Mouse (Mus musculus) layer of hippocampus, postnatal 14 days (tissue): ENCODE results near the gene Spn. TPM values are rescaled to one million over a fixed set of nuclear protein-coding genes. Genes with fewer than 3 reads are reported as not detected.
"Not testable (repeated sequence)": the region's sequence is repeated elsewhere in the genome, so short reads cannot be mapped to it uniquely, and the experiment has no call there.

ENCODE experiments used
- DNase-seq, 2 experiments: peaks; one replicate each; pipeline ENCODE4 v3.0.0; 2021 to 2022; ENCODE audit warnings: low spot score in 2 of 2, mixed read lengths in 1 of 2
- long read RNA-seq, 2 experiments: library from polyadenylated mRNA; stranded (forward); transcript quantifications; one replicate each; pipeline ENCODE4 v2.0.0; 2021
- total RNA-seq, 2 experiments: library from RNA; stranded (reverse); gene quantifications; 2 replicates each; pipeline ENCODE4 v1.2.3; 2021

Spn gene
- under 1 TPM; 0.65 to 0.95 TPM for total RNA-seq
- long read RNA-seq, experiment 1: 0 reads
- long read RNA-seq, experiment 2, partial matches to known transcripts: 0 of 1 reads
- long read RNA-seq, experiment 2, other reads (novel, unspliced or antisense): 1 of 1 reads

DNA sequence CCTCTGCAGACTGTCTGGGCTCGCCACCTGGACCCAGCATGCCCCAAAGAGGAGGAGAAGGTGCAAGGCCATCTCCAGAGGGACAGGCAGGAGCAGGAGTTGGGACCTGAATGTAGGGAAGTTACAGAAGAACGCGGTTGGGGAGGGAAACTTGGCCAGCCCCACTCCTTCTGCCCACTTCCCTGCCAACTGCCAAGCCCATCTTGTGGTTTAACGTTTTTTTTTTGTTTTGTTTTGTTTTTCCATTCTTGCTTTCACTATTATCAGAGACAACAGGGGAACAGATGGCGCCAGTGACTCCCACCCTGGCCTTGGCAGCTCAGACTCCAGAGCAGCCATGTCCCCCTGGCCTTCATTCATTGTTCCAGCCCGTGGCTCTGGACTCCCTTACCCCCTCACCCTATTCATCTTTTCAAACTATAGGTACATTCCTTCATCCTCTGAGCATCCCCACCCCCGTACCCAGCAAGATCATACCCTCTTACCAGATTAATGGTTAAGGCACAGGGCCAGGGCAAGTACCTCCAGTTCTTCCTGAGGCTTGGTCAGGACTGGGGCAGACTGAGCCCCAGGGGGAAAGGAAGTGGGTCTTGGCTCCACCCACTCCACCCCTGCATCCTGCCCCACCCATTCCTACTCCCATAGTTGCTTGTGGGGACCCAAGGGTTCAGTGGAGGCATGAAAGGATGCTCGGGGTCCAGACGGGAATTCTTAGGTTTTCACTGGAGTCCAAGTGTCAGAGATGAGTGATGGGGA is at the start of gene Spn:
Spn (minus strand) TSS at position 562 of the 756 bp plus-strand sequence.
- no peak for DNase-seq

DNA sequence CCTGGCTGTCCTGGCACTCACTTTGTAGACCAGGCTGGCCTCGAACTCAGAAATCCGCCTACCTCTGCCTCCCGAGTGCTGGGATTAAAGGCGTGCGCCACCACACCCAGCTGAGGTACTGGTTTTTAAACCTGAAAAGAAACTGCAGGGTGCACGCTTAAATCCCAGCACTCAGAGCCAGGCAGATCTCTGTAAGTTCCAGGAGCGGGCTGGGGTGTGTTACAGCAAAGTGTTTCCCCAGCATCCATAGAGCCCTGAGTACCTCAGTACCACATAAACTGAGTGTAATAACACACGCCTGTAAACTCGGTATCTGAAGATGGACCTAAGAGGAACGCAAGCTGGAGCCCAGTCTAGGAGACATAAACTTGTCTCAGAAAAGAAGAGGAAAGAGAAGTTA is 49.7 kb upstream of the Spn start:
- no peak for DNase-seq

DNA sequence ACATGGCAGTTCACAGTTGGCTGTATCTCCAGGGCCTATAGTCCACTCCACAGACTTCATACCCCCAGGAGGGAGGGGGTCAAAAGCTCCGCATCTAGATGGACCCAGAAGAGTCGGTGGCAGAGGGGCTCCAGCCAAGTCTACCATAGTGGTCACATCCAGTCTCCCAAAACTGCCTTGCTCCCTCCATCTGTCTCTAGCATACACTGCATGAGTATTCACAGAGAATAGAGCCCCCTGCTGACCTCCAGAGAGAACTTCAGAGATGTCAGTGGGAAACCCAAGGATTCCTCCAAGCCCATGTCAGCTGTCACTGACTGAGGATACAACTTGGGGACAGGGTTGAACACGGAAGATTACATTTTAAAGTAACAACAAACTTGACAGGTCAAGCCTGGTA is 48.0 kb upstream of the Spn start:
- DNase-seq: no peak

DNA sequence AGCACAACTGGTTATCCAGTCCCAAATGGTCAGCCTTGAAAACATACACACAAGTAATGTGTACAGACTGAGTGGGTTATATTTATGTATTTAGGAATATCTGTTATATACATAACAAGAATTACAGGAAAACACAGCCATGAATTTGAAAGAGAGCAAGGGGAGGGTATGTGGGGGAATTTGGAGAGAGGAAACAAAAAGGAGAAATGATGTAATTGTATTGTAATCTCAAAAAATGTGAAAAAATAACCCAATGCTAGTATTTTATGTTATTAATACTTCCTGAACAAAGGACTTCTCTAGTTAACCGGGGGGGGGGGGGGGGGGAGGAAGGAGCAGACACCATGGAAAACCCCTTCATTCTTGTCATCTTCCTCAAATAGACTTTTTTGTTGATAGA is 47.1 kb upstream of the Spn start:
- DNase-seq: no peak

DNA sequence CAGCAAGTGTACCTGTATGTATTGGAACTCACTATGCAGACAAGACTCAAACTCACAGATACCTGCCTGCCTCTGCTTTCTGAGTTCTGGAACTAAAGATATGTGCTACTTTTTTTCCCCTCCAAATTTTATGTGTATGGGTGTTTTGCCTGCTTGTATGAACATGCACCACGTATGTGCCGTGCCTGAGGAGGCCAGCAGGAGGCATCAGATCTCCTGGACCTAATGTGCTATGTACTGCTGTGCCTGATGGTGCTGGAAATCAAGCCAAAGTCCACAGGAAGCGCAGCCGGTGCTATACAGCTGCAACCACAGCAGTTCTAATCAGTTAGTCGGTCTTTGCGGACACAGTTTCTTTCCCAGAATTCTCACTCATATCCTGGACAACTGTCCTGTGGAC is 46.2 kb upstream of the Spn start:
- no peak for DNase-seq

DNA sequence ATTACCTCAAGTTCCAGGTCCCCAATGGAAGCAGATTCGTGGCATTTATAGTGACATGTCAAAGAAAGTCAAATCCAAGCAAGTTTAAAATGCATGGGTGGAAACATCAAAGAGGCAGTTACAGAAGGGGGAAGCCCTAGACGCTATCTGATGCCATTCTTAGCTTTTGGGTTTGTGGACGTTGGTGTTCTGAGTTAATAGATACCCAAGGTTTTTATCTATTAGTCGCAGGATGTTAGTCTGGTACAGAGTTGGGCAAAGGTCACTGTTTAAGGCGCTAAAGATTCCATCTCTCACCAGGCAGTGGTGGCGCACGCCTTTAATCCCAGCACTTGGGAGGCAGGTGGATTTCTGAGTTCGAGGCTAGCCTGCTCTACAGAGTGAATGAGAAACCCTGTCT is 45.7 kb upstream of the Spn start:
- no peak for DNase-seq

DNA sequence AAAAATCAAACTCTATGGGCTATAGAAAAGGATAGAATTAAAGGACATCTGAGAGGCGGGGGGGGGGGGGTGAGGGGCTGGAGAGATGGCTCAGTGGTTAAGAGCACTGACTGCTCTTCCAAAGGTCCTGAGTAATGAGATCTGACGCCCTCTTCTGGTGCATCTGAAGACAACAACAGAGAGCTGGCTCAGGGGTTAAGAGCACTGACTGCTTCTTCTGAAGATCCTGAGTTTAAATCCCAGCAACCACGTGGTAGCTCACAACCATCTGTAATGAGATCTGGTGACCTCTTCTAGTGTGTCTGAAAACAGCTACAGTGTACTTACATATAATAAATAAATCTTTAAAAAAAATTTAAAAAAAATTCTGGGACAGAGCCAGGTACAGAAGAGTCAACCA is 44.1 kb upstream of the Spn start:
- not testable (repeated sequence) for DNase-seq

DNA sequence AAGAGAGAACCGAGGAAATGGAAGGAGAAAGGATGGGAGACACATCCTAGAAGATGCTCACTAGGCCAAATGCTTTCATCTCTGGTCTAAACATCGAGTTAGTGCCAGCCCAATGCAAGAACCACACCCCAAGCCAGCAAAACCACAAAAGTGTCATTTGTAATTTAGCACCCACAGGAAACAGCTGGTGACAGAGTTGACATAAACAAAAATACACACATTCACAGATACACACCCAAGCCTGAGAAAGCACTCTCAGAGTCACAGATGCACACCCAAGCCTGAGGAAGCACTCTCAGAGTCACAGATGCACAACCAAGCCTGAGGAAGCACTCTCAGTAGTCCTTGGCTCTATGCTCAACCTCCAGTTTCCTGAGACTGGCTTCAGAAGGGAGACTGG is 43.2 kb upstream of the Spn start:
- no peak for DNase-seq

DNA sequence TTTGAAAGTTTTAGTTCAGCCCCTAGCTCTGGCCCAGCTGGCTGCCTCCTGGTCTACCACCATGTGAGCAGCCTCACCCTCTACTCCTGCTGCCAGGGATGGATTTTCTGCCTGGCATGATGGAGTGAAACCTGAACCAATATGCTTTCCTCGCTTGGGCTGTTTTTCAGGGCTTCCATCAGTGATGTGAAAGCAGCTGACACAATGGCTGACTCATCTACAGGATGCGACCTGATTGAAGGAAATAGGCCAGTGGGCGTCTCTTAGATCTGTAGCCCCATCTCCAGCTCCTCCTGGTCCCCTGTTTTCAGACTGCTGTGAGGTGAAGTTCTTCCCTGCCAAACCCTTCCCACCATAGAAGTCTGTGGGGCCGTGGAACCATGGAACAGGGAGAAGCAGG is 39.3 kb upstream of the Spn start:
- DNase-seq: no peak

DNA sequence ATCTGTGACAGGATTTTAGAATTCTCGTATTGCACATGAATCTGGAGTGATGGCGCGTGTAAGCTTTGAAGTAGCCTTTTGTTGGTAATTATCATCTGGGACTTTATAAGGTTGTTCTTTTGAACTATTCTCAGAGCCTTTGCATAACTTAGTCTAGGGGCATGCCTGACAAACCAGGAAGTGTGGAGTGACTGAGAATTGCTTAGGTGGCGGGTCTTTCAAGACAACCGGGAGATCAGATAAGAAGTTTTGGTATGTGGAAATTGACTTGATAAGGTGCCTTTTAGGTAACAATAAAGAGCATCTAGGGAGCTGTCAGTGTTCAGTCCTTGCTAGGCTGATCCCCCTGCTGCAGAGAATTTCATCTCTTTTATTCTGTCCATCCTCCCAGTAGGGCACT is 28.9 kb upstream of the Spn start:
- DNase-seq: no peak

DNA sequence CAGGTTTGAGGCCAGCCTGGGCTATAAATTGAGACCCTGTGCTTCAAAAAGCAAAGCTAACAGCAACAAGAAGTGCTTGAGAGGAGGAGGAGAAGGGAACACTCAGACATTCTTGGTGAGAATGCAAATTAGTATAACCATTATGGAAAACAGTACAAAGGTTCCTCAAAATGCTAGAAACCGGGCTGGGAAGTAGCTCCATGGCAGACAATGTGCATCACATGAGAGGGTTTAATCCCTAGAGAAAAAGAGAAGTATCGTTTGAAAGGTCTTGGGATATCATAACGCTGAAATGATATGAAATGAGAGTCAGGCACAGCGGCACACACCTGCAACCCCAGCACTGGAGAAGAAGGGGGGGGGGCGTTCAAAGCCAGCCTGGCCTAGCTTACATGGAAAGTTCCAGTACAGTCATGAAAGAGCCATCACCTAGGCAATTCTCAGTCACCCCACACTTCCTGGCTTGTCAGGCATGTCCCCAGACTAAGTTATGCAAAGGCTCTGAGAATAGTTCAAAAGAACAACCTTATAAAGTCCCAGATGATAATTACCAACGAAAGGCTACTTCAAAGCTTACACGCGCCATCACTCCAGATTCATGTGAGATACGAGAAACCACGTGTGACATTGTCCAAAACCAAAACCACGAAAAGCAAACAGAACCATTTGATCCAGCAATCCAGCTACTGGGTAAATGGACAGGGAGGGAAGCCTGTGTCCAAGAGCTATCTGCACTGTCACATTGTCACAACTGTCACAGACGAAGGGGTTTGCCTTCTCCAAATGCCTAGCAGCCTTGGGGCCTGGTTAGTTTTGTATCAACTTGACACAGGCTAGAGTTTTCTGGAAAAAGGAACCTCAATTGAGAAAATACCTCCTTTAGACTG is 28.2 kb upstream of the Spn start:
- DNase-seq: no peak

DNA sequence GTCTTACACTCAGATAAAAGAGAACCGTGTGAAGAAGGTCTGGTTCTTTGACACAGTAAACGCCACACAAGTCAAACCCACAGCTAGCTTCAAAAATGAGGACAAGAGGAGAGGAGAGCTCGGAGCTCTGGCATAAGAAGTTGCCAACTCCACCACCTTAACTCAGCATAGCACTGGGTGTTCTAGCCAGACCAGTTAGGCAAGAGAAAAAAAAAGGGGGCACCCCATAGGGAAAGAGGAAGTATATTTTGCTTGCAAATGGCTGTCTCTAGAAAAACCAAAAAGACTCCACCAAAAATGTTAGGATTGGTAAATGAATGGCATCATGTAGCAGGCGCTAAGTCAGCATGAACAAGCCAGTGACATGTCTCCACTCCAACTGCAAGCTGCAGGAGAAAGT is 26.4 kb upstream of the Spn start:
- no peak for DNase-seq

DNA sequence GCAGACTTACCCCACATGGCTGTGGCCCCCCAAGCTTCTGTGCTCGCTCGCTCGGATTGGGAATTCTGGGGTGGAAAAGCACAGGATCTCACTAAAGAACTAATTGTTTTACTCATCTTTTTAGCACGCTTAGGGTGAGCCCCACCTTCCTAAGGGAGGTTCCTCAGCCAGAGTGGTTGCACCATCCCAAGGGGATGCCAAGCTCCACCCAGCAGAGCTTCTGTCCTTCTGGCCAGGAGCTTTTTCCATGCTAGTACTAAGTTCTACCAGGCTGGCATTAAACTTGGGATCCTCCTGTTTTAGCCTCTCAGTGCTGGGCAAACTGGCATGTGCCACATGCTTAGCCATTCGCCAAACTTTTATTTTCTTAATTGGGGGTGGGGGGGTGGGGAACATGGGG is 24.9 kb upstream of the Spn start:
- DNase-seq: no peak

DNA sequence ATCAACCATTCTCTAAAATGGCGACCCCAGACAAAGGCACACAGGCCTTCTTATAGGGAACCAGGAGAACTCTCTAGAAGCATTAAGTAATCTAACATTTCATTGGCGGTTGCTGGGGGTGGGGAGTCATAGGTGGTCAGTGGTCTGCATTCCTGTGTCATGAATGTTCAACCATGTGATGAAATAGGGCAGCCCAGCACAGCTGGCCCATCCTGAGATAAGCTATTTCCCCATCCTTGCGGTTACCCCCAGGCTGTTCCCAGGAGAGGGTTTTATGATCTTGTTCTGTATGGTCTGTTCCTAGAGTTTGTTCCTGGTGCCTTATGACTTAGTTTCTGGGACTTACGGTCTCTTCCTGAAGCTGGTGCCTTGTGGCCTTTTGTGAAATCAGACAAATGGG is 19.9 kb upstream of the Spn start:
- DNase-seq: no peak

DNA sequence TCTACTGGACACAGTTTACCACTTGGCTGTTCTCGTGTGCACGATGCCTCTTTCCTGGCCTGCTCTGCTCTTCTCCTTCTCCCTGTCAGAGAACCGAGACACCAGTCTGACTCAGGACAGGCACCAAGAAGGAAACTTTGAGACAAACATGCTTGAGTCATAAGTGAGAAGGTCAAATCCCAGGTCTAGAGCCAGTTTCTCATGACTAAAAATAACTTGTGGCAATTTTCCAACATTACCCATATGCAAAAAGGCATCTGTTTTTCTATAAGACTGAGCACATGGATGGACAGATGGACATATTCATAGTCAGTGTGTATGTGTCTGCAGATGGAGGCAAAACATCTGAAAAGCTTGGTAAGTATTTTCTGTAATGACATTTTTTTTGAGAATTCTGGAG is 15.9 kb upstream of the Spn start:
- DNase-seq: no peak

DNA sequence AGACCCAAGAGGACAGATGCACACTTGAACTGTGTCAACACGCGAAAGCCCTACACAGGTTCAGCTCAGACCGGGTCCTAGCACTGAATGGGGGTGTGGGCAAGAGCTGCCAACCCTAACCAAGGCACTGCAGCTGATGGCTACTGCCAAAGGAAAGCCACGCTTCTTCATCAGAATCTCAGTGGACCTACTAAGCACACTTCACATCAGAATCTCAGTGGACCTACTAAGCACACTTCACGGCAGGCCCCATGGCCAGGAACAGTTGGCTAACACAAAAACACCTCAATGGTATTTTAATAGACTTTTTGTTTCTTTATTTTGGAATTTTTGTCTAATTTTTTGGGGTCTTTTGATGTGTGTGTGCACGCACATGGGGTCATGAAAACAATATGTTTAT is 14.8 kb upstream of the Spn start:
- no peak for DNase-seq

DNA sequence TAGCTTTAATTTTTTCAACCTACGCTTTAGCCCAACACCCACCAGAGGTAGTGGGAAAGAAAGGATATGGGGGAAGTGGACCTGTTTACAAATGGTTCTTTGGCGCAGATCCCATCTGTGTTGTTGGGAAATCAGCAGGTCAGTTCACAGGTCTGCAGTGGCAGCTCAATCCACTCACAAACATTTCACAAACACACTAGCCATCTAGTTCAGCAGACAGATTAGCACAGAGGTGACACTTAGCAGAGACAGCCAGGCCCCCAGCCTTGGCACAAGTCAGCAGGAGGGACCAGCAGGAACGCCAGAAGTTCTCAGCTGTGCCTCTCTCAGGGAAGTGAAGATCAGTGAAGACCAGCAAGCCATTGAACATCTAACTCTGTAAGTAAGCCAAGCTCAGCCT is 10.3 kb upstream of the Spn start:
- no peak for DNase-seq

DNA sequence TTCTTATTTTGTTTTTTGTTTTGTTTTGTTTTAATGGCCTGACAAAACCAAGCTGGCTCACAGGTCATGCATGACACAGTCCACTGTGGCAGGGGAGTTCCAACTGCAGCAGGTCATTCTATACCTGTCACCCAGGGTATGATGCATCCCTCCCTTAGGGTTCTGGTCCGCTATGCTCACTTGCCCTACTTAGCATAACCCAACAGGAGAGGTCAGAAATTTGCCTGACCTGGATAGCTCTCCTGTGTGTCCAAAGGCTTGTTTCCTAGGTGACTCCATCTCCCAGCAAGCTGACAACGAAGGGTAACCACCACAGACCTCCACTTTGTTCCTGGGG is 8.6 kb upstream of the Spn start:
- no peak for DNase-seq

DNA sequence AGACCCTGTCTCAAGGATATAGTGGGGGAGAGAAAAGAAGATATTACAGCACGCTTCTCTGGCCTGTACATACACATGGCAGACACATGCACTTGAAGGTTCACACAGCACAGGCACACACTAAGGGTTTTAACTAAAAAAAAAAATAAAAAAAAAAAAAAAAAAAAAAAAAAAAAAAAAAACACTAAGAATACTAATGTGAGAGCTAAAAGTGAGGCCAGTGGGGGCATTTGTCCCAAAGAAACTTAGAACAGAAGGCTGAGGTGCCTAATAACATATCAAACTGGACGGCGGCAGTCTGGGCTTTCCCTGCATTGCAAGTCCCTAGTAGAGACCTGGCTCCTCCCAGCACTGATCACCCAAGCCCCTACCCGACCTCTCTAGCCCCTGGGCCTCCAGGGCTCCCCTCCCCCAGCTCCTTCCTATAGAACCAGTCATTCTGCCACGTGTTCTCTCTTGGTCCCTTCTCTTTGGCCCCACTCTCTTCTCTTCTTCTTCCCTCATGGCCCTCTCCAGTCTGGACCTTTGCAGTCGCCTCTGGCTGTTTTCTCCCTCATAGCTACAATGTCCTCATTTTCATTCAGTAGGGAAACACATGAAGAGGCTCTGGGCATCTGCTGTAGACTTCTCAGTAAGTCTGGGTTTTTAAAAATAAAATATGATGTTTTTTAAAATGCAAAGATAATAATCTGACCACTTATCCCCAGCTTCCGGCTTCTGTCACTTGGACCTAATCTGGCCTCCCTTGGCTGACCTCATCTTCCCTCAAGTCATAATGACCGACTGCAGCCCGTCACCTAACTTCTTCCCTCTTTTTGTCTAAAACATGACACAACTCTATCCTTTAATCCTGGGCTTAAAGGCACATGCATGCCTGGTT is 8.0 kb upstream of the Spn start:
- no peak for DNase-seq

DNA sequence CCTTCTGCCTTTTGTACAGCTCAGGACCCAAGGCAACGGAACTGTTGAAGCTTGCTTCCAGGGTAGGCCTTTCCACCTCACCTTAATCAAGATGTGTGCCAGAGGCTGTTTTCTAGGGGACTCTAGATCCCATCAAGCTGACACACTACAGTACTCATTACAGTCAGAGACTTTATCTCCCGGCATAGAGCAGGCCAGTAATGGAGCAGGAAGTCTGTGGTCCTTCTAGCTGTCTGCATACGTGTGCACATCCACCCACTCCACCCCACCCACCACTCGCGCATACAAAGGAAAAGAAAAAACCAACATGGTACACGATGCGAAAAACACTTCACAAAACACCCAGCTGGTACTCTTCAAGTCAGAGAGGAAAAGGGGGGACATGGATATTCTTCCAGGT is 6.8 kb upstream of the Spn start:
- DNase-seq: no peak

DNA sequence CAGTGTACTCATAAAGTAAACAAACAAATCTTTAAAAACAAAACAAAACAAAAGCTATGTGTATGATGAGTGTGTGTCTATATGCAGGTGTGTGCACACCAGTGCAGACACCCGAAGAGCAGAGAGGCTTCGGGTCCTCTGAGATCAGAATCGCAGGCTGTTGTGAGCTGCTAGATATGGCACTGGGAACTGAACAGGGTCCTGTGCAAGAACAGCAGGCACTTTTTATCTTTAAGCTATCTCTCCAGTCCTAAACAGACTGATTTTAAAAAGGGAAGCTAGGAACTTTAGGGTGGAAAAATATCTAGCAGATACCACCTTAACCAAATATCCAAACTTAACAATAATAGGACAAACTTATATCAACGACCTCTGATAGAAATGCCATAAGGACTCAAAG is 5.0 kb upstream of the Spn start:
- DNase-seq: no peak

DNA sequence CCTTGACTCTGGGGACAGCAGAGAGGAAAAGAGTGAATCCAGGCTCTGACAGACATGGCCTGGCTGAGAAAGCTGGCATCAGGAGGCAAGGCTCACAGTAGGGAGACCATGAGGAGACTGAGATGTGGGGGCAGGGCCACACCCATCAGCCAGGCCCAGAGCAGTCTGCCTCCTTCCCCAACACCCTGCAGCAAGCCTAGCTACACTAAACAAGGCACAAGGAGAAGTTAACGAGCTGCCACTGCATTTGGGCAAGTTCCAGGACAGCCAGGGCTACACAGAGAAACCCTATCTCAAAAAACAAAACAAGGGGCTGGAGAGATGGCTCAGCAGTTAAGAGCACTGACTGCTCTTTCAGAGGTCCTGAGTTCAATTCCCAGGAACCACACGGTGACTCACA is 4.6 kb upstream of the Spn start:
- DNase-seq: no peak
